Mouse (Mus musculus) stomach, postnatal 0 days (tissue): ENCODE measurements at regions not wholly inside any gene's neighbourhood (a gene's known extent, or its start where the extent isn't known, plus 50 kb on each side); places are given as distances from the start of the nearest gene placed in this dataset.

ENCODE experiments used
- CTCF ChIP-seq: IDR thresholded peaks from 2 replicates; pipeline ENCODE4 v1.5.1; 2016; ENCODE audit warnings: antibody characterized with exemption, low read depth, mild to moderate bottlenecking, moderate library complexity
- EP300 ChIP-seq: optimal IDR thresholded peaks from 2 replicates; pipeline ENCODE3; 2016; ENCODE audit warnings: antibody characterized with exemption

GRCm38 (mm10) chr4:5301017-5301416 lies 507.9 kb upstream of the Impad1 start:
- TF ChIP-seq CTCF (no peak), EP300 (no peak)
